Mouse (Mus musculus) neural tube, embryonic 12.5 days (tissue): ENCODE data around the gene Krt13. TPM values are rescaled to one million over a fixed set of nuclear protein-coding genes. Genes with fewer than 3 reads are reported as not detected.

Source experiments
- ATAC-seq: fragments of 200-750 bp; cut with Nextera tagmentation; 2 replicates; pipeline ENCODE4 v1.8.0; 2017; ENCODE audit warnings: low read depth, mild to moderate bottlenecking, moderate TSS enrichment, moderate library complexity; ENCODE audit not compliant: low FRiP score
- H3K27ac ChIP-seq: fragments of 300-500 bp; sonication (generic); 2 replicates; pipeline ENCODE4 v1.5.1; 2016
- H3K27me3 ChIP-seq: fragments of 300-500 bp; sonication (generic); replicated peaks from 2 replicates; pipeline ENCODE4 v1.6.1; 2016; ENCODE audit warnings: mild to moderate bottlenecking
- H3K36me3 ChIP-seq: fragments of 300-500 bp; sonication (generic); 2 replicates; pipeline ENCODE4 v1.6.1; 2016; ENCODE audit warnings: mild to moderate bottlenecking
- H3K4me1 ChIP-seq: fragments of 300-500 bp; sonication (generic); 2 replicates; pipeline ENCODE4 v1.6.1; 2016
- H3K4me2 ChIP-seq: fragments of 300-500 bp; sonication (generic); replicated peaks from 2 replicates; pipeline ENCODE4 v1.6.1; 2016; ENCODE audit warnings: mild to moderate bottlenecking
- H3K4me3 ChIP-seq: fragments of 300-500 bp; sonication (generic); 2 replicates; pipeline ENCODE4 v1.5.1; 2016
- H3K9ac ChIP-seq: fragments of 300-500 bp; sonication (generic); 2 replicates; pipeline ENCODE4 v1.6.1; 2016; ENCODE audit warnings: mild to moderate bottlenecking
- H3K9me3 ChIP-seq: fragments of 300-500 bp; sonication (generic); 2 replicates; pipeline ENCODE4 v1.6.1; 2016; ENCODE audit warnings: mild to moderate bottlenecking
- WGBS: fragments of 180-500 bp; shearing (Covaris S2); methylation state at CpG from one replicate; pipeline ENCODE4 v1.1.7; 2016; 5-methylcytosine and 5-hydroxymethylcytosine counted together
- polyA plus RNA-seq: library from polyadenylated mRNA; unstranded; fragments of >200 nt; fragmentation: Nextera tagmentation; extraction: Ambion mirVana; gene quantifications from 2 replicates; pipeline ENCODE4 v1.2.1, GENCODE M21; 2016

The Krt13 gene
- polyA plus RNA-seq, 1 experiment from 2014 or later: 0.23 TPM

DNA sequence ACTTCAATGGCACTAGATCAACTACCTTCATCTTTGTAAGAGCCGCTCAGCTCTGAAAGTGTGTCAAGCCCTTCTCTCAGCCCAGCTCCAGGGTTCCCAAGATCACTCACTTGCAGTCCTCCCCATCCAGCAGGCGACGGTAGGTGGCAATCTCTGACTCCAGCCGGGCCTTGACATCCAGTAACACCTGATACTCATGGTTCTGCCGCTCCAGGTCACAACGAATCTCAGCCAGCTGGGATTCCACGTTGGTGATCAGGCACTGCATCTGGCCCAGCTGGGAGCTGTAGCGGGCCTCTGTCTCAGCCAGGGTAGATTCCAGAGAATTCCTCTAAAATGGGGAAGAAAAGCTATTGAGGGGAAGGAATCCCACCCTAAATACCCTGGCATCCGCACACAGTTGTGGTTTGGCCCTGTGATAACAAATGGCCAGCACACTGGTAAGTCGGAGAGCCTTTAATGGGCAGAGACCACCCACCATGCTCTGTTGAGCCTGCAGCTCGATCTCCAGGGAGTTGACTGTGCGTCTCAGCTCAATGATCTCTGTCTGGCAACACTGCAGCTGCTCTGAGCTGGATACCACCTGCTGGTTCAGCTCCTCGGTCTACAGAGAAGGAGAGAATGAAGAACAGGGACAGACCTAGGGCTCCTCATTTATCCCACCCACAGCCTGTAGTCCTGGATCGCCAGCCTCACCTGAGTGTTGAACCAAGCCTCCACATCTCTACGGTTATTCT is 18.5 kb downstream of the Krt13 start:
- Histone ChIP-seq H3K27me3 (no peaks in the 10 kb centered on the region), H3K4me3 (no peak overlapping the region), H3K9ac (no peak overlapping the region), H3K4me1 (no peaks in the 10 kb centered on the region), H3K27ac (no peak overlapping the region), H3K9me3 (no peaks in the 10 kb centered on the region), H3K4me2 (no peak overlapping the region), H3K36me3 (no peaks in the 10 kb centered on the region)
- 67% methylated on average over 15 of the region's 15 CpGs for WGBS
- ATAC-seq: no peak

DNA sequence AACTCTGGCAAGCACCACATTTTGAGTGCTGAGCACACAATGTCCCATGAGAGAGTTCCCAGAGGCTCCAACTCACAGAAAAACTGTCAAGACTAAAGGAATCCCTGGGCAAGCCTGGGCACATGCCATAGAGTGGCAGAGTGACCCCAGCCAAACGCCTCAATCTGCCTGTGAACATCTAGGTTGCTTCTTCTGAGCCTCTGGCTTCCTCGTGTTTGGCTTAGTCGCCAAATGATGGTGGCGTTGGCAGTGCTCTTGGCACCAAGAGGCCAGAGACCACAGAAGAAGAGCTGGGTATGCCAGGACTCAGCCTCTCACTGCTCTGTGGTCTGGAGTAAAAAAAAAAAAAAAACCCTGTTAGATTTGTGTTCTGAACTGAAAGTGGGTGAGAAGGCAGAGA is 21.0 kb downstream of the Krt13 start:
- Histone ChIP-seq H3K9me3 (no peaks in the 10 kb centered on the region), H3K9ac (no peak overlapping the region), H3K4me3 (no peak overlapping the region), H3K27ac (no peak overlapping the region), H3K27me3 (no peaks in the 10 kb centered on the region), H3K4me1 (no peaks in the 10 kb centered on the region), H3K36me3 (no peaks in the 10 kb centered on the region), H3K4me2 (no peak overlapping the region)
- 87% methylated on average over 4 of the region's 4 CpGs for WGBS
- no peak for ATAC-seq

DNA sequence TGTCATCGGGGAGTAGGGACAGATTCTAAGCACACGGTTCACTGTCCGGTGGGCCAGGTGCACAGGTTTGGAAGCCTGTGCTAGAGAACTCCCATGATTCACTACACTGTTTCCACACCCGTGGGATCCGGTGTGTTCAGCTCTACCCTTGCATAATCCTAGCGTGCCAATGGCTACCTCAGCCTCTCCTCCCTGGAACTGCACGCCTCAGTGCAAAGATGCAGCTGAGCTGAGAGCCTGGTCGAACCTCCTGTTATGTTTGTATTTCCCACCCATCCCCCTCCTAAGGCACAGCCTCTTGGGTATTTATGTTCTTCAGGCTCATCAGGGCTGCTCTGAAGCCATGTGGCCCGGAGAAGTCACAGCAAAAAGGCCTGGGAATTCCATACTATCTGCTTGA is 23.5 kb downstream of the Krt13 start:
- 72% methylated on average over 9 of the region's 9 CpGs for WGBS
- ATAC-seq: no peak
- Histone ChIP-seq H3K27me3 (no peaks in the 10 kb centered on the region), H3K9ac (no peak overlapping the region), H3K27ac (no peak overlapping the region), H3K4me2 (no peak overlapping the region), H3K4me3 (no peak overlapping the region), H3K9me3 (no peaks in the 10 kb centered on the region), H3K4me1 (no peaks in the 10 kb centered on the region), H3K36me3 (no peaks in the 10 kb centered on the region)

DNA sequence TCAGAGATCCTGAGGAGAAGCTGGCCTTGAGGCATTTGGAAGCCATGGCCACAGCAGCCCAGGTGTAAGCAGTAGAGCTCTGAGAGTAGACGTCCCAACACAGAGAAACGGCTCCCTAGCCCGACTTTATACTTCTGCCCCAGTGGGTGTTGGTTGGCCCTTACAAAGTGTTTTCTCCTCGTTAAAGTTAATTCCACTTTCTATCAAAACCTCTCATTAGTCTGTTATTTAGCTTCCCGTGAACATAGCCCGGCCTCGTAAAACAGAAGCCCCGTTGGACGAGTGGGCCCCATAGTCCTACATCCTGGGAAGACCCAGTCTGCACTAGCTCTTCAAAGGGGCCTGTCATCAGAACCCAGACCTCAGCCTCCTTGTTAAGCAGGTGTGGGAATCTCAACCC is 25.2 kb downstream of the Krt13 start, which contains the start of gene Krt35:
TSS of gene Krt35 (minus strand) at position 101 of the 400 bp plus-strand sequence.
- Histone ChIP-seq H3K9ac (no peak within 1 kb of the TSS), H3K27ac (no peak within 1 kb of the TSS), H3K36me3 (no peaks in the 10 kb centered on the region), H3K9me3 (no peaks in the 10 kb centered on the region), H3K4me2 (no peak within 1 kb of the TSS), H3K4me3 (no peak within 1 kb of the TSS), H3K27me3 (no peaks in the 10 kb centered on the region), H3K4me1 (no peaks in the 10 kb centered on the region)
- no peak for ATAC-seq
- 76% methylated on average over 9 of the region's 9 CpGs for WGBS

DNA sequence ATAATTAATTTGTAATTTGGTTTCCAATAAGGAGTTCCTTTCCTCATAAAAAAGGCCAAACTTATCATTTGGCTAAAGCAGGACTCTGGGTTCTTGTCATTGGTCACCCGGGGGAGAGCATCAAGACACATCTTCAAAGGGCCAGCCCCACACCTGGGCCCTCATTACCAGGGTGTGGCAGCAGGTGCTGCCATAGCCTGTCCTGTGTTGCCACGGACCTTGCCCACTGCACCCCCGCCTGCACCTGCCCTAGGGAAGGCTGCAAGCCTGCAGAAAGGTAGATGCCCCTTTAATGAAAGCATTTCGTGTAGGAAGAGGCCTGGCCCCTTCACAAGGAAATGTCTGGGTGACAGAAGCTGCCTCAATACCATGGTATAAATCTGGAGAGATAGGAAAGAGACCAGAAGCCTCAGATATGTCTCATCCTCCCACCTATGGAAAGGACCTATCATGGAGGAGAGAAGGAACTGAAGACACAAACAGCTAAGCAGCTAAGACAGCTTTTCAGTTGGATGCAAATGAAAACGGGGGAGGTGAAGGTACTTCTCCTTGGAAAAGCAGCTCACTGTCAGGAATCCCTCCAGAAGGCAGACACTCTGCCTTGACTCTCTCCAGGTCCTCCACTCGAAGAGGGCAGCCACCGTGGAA is 32.9 kb downstream of the Krt13 start:
- no peaks in the 10 kb centered on the region for H3K4me1 ChIP-seq
- no peak overlapping the region for H3K9ac ChIP-seq
- ATAC-seq: no peak
- H3K9me3 ChIP-seq: no peaks in the 10 kb centered on the region; the same call in 1 of the 2 replicates
- H3K4me2 ChIP-seq: no peak overlapping the region
- H3K4me3 ChIP-seq: no peak overlapping the region
- H3K27ac ChIP-seq: no peak overlapping the region
- no peaks in the 10 kb centered on the region for H3K36me3 ChIP-seq
- no peaks in the 10 kb centered on the region for H3K27me3 ChIP-seq
- WGBS: 75% methylated on average over 7 of the region's 7 CpGs

DNA sequence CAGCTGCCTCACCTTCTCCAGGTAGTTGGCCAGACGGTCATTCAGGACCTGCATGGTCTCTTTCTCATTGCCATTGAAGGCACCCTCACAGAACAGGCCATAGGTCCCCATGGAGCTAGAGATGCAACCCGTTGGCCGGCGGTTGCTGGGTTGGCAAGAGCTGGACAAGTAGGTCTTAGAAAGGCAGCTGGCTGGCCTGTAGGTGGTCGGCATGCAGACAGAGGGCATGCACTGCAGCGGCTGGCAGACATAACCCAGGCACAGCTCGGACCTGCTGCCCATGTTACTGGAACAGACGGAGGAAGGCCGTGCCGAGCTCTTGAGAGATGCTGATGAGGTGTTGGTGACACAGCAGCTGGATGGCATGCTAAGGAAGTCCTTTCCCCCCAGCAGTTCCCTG is 33.5 kb downstream of the Krt13 start, which contains the start of gene Krt32:
TSS of gene Krt32 (minus strand) at position 366 of the 400 bp plus-strand sequence.
- no peak within 1 kb of the TSS for H3K4me3 ChIP-seq
- H3K9ac ChIP-seq: no peak within 1 kb of the TSS
- 95% methylated on average over 10 of the region's 10 CpGs for WGBS
- H3K4me1 ChIP-seq: no peaks in the 10 kb centered on the region
- H3K4me2 ChIP-seq: no peak within 1 kb of the TSS
- H3K36me3 ChIP-seq: no peaks in the 10 kb centered on the region
- no peak within 1 kb of the TSS for H3K27ac ChIP-seq
- H3K27me3 ChIP-seq: no peaks in the 10 kb centered on the region
- ATAC-seq: no peak
- H3K9me3 ChIP-seq: no peaks in the 10 kb centered on the region; the same call in 1 of the 2 replicates

DNA sequence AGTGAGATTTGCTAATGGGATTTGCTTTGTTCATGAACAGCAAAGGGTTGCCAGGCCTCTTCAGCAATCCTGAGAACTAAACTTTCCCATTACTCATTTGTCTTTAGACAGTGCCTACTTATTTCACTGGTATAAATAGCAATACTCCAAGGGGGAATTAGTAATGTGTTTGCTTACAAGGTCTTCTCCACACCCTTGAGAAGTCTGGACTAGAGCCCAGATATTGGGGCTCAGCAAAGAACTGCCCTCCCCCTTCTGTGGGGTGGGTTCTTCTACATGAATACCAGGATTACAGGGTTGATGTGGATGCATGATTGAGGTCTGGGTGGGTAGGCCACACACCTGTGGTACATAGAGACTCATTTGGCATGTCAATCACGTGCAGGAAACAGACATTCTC is 47.5 kb downstream of the Krt13 start:
- ATAC-seq: no peak
- H3K4me3 ChIP-seq: no peak overlapping the region

More for the DNA sequence above, 47.5 kb downstream of the Krt13 start:
- no peak overlapping the region for H3K4me2 ChIP-seq
- no peak overlapping the region for H3K9ac ChIP-seq
- H3K36me3 ChIP-seq: no peaks in the 10 kb centered on the region
- no peaks in the 10 kb centered on the region for H3K27me3 ChIP-seq
- no peaks in the 10 kb centered on the region for H3K4me1 ChIP-seq
- WGBS: 72% methylated on average over 1 of the region's 1 CpGs
- no peak overlapping the region for H3K27ac ChIP-seq
- no peaks in the 10 kb centered on the region for H3K9me3 ChIP-seq

Other genes with a start within 250 kb of the Krt13 start
- not detected in 2 replicates for gene Krtap9-1, start 248.2 kb downstream of the Krt13 start, polyA plus RNA-seq
- gene Gm11567, start 242.4 kb downstream of the Krt13 start, polyA plus RNA-seq: not detected in 2 replicates
- gene Krtap31-1, start 213.6 kb downstream of the Krt13 start, polyA plus RNA-seq: not detected in 2 replicates
- not detected in 2 replicates for gene Gm11565, start 206.8 kb downstream of the Krt13 start, polyA plus RNA-seq
- not detected in 2 replicates for gene Krtap31-2, start 185.3 kb downstream of the Krt13 start, polyA plus RNA-seq
- not detected in 2 replicates for gene Krtap9-5, start 173.1 kb downstream of the Krt13 start, polyA plus RNA-seq
- gene Krtap29-1, start 142.5 kb downstream of the Krt13 start, polyA plus RNA-seq: not detected in 2 replicates
- gene Krtap16-1, start 135.0 kb downstream of the Krt13 start, polyA plus RNA-seq: 0.14 TPM in 1 of 2 replicates, not detected in the other
- gene Krtap17-1, start 127.6 kb downstream of the Krt13 start, polyA plus RNA-seq: 0.37 TPM in 1 of 2 replicates, not detected in the other
- gene Krt33a, start 105.4 kb downstream of the Krt13 start, polyA plus RNA-seq: not detected in 2 replicates
- not detected in 2 replicates for gene Krt33b, start 91.7 kb downstream of the Krt13 start, polyA plus RNA-seq
- gene Krt34, start 80.0 kb downstream of the Krt13 start, polyA plus RNA-seq: not detected in 2 replicates
- gene Krt31, start 71.0 kb downstream of the Krt13 start, polyA plus RNA-seq: not detected in 2 replicates
- not detected in 2 replicates for gene Krt32, start 33.3 kb downstream of the Krt13 start, polyA plus RNA-seq
- not detected in 2 replicates for gene Krt35, start 25.3 kb downstream of the Krt13 start, polyA plus RNA-seq
- gene Krt36, start 15.9 kb downstream of the Krt13 start, polyA plus RNA-seq: not detected in 2 replicates
- 8.0 and 8.5 TPM in 2 replicates for gene Krt15, start 14.4 kb upstream of the Krt13 start, polyA plus RNA-seq
- 3.4 and 3.7 TPM in 2 replicates for gene Krt19, start 27.1 kb upstream of the Krt13 start, polyA plus RNA-seq
- gene Krt9, start 71.7 kb upstream of the Krt13 start, polyA plus RNA-seq: 0.11 TPM in 1 of 2 replicates, not detected in the other
- 10.5 and 11.6 TPM in 2 replicates for gene Krt14, start 86.0 kb upstream of the Krt13 start, polyA plus RNA-seq
- not detected in 2 replicates for gene Krt16, start 127.3 kb upstream of the Krt13 start, polyA plus RNA-seq
- gene Krt17, start 139.5 kb upstream of the Krt13 start, polyA plus RNA-seq: 2.7 TPM in 2 replicates
- not detected in 2 replicates for gene Krt42, start 148.3 kb upstream of the Krt13 start, polyA plus RNA-seq
- 1,410 and 1,478 TPM in 2 replicates for gene Eif1, start 198.3 kb upstream of the Krt13 start, polyA plus RNA-seq
- gene Gast, start 212.8 kb upstream of the Krt13 start, polyA plus RNA-seq: not detected in 2 replicates
- gene Hap1, start 234.6 kb upstream of the Krt13 start, polyA plus RNA-seq: 39.9 and 42.0 TPM in 2 replicates